Mouse (Mus musculus) megakaryocyte, embryonic 14.5 days (primary cell): ENCODE measurements around the gene Dgat2.

ENCODE experiments used
- FLI1 ChIP-seq: IDR thresholded peaks from 2 replicates; pipeline ENCODE4 v1.6.1; 2012; ENCODE audit warnings: low read length, inconsistent platforms, mixed read lengths
- GATA1 ChIP-seq: IDR thresholded peaks from 3 replicates; pipeline ENCODE4 v1.6.1; 2012; ENCODE audit warnings: mixed read lengths, low read length, inconsistent platforms, borderline replicate concordance

GRCm38 (mm10) chr7:99187451-99187850 lies 4.9 kb upstream of the Dgat2 start:
- TF ChIP-seq GATA1, result no peak
- no peak for TF ChIP-seq FLI1
